Mouse (Mus musculus): ENCODE measurements at regions not wholly inside any gene's neighbourhood (a gene's known extent, or its start where the extent isn't known, plus 50 kb on each side); places are given as distances from the start of the nearest gene placed in this dataset.

- H3K79me2 ChIP-seq (ENCODE audit: control insufficient read depth, insufficient read depth, low read length, poor library complexity), result no peaks in the 10 kb centered on the region
- no peaks in the 10 kb centered on the region for H3K4me1 ChIP-seq (ENCODE audit: control insufficient read depth in 1 of 2, insufficient read depth in 2 of 2, low read length in 2 of 2)
- H3K27ac ChIP-seq (ENCODE audit: control insufficient read depth, low read depth, low read length), result no peak overlapping the region
- TF ChIP-seq USF1 (IDR thresholded peaks at IDR 0.05; ENCODE audit: low read depth, low read length), result no peak
- TF ChIP-seq HCFC1 (IDR thresholded peaks at IDR 0.05; ENCODE audit: low read depth, low read length), result no peak
- TF ChIP-seq ELF1 (IDR thresholded peaks at IDR 0.05; ENCODE audit: low read depth, low read length), result no peak
- no peak for TF ChIP-seq NELFE (IDR thresholded peaks at IDR 0.05; ENCODE audit: low read depth, low read length)
- no peak for TF ChIP-seq ETS1 (IDR thresholded peaks at IDR 0.05; ENCODE audit: low read depth, low read length)
- TF ChIP-seq UBTF (IDR thresholded peaks at IDR 0.05; ENCODE audit: borderline replicate concordance, insufficient read depth, low read depth, low read length), result no peak
- no peak for TF ChIP-seq NRF1 (IDR thresholded peaks at IDR 0.05; ENCODE audit: insufficient read depth, low read depth, low read length, poor library complexity, severe bottlenecking)
- TF ChIP-seq POLR2A (IDR thresholded peaks at IDR 0.05; ENCODE audit: control insufficient read depth in 1 of 2, insufficient read depth in 1 of 2, low read depth in 1 of 2, low read length in 2 of 2, poor library complexity in 1 of 2), result no peak
- no peak for TF ChIP-seq USF2 (IDR thresholded peaks at IDR 0.05; ENCODE audit: borderline replicate concordance in 1 of 2, insufficient read depth in 1 of 2, low read depth in 1 of 2, low read length in 2 of 2)
- TF ChIP-seq TCF12 (IDR thresholded peaks at IDR 0.05; ENCODE audit: low read depth, low read length), result no peak
- TF ChIP-seq ZC3H11A (IDR thresholded peaks at IDR 0.05; ENCODE audit: low read depth, low read length), result no peak
- no peak for TF ChIP-seq KAT2A (conservative IDR thresholded peaks at IDR 0.05; ENCODE audit: low read depth, low read length)
- no peak for TF ChIP-seq MAFK (IDR thresholded peaks at IDR 0.05; ENCODE audit: borderline replicate concordance, low read depth, low read length)
- TF ChIP-seq CHD2 (IDR thresholded peaks at IDR 0.05; ENCODE audit: low read length), result no peak
- TF ChIP-seq TAL1 (IDR thresholded peaks at IDR 0.05; ENCODE audit: low read length), result no peak
- TF ChIP-seq MEF2A (IDR thresholded peaks at IDR 0.05; ENCODE audit: extremely low read depth, insufficient replicate concordance, low read depth, low read length, poor library complexity, severe bottlenecking), result no peak
- no peak for TF ChIP-seq POLR2AphosphoS5 (IDR thresholded peaks at IDR 0.05; ENCODE audit: borderline replicate concordance, low read depth, low read length)
- TF ChIP-seq SMC3 (IDR thresholded peaks at IDR 0.05; ENCODE audit: low read depth, low read length), result no peak
- no peaks in the 10 kb centered on the region for H3K36me3 ChIP-seq (ENCODE audit: control insufficient read depth in 1 of 2, insufficient read depth in 2 of 2, low read length in 2 of 2)
- no peaks in the 10 kb centered on the region for H3K27me3 ChIP-seq (ENCODE audit: control insufficient read depth in 1 of 2, insufficient read depth in 2 of 2, low read length in 2 of 2)
- no peak overlapping the region for H3K4me3 ChIP-seq (ENCODE audit: control insufficient read depth in 1 of 2, insufficient read depth in 1 of 2, low read depth in 2 of 2, low read length in 2 of 2)
- no peak overlapping the region for H3K9ac ChIP-seq (ENCODE audit: control insufficient read depth, low read depth, low read length, poor library complexity, severe bottlenecking)
- DNase-seq (ENCODE audit: low read depth, low spot score), result no peak
- H3K9me3 ChIP-seq (replicated peaks; ENCODE audit: insufficient read depth, low read length), result no peaks in the 10 kb centered on the region
Observed at GRCm38 (mm10) chr2:161212322-161212882, 103.5 kb upstream of the Chd6 start.

GRCm38 (mm10) chr2:161196713-161197372 lies 88.0 kb upstream of the Chd6 start:
- no peak overlapping the region for H3K4me3 ChIP-seq (ENCODE audit: control insufficient read depth in 1 of 2, insufficient read depth in 1 of 2, low read depth in 2 of 2, low read length in 2 of 2)
- DNase-seq (ENCODE audit: low read depth, low spot score), result no peak
- no peaks in the 10 kb centered on the region for H3K36me3 ChIP-seq (ENCODE audit: control insufficient read depth in 1 of 2, insufficient read depth in 2 of 2, low read length in 2 of 2)
- no peak overlapping the region for H3K27ac ChIP-seq (ENCODE audit: control insufficient read depth, low read depth, low read length)
- no peaks in the 10 kb centered on the region for H3K27me3 ChIP-seq (ENCODE audit: control insufficient read depth in 1 of 2, insufficient read depth in 2 of 2, low read length in 2 of 2)
- H3K79me2 ChIP-seq (ENCODE audit: control insufficient read depth, insufficient read depth, low read length, poor library complexity), result no peaks in the 10 kb centered on the region
- H3K4me1 ChIP-seq (ENCODE audit: control insufficient read depth in 1 of 2, insufficient read depth in 2 of 2, low read length in 2 of 2), result no peaks in the 10 kb centered on the region
- no peaks in the 10 kb centered on the region for H3K9me3 ChIP-seq (replicated peaks; ENCODE audit: insufficient read depth, low read length)
- H3K9ac ChIP-seq (ENCODE audit: control insufficient read depth, low read depth, low read length, poor library complexity, severe bottlenecking), result no peak overlapping the region
- TF ChIP-seq POLR2AphosphoS5 (IDR thresholded peaks at IDR 0.05; ENCODE audit: borderline replicate concordance, low read depth, low read length), result no peak
- no peak for TF ChIP-seq ELF1 (IDR thresholded peaks at IDR 0.05; ENCODE audit: low read depth, low read length)
- no peak for TF ChIP-seq KAT2A (conservative IDR thresholded peaks at IDR 0.05; ENCODE audit: low read depth, low read length)
- no peak for TF ChIP-seq NELFE (IDR thresholded peaks at IDR 0.05; ENCODE audit: low read depth, low read length)
- TF ChIP-seq CHD2 (IDR thresholded peaks at IDR 0.05; ENCODE audit: low read length), result no peak
- no peak for TF ChIP-seq JUND (IDR thresholded peaks at IDR 0.05; ENCODE audit: low read depth, low read length)
- TF ChIP-seq MYC (IDR thresholded peaks at IDR 0.05; ENCODE audit: low read depth, low read length), result no peak
- TF ChIP-seq ZMIZ1 (IDR thresholded peaks at IDR 0.05; ENCODE audit: low read depth, low read length), result no peak
- no peak for TF ChIP-seq ZC3H11A (IDR thresholded peaks at IDR 0.05; ENCODE audit: low read depth, low read length)
- no peak for TF ChIP-seq POLR2A (IDR thresholded peaks at IDR 0.05; ENCODE audit: control insufficient read depth in 1 of 2, insufficient read depth in 1 of 2, low read depth in 1 of 2, low read length in 2 of 2, poor library complexity in 1 of 2)
- TF ChIP-seq ZKSCAN1 (IDR thresholded peaks at IDR 0.05; ENCODE audit: low read depth, low read length), result no peak
- TF ChIP-seq CTCF (IDR thresholded peaks at IDR 0.05 in 2 of 3, conservative IDR thresholded peaks at IDR 0.05 in 1 of 3; ENCODE audit: control insufficient read depth in 1 of 3, insufficient read depth in 1 of 3, low read depth in 2 of 3, low read length in 3 of 3, poor library complexity in 1 of 3, severe bottlenecking in 1 of 3), result no peak
- TF ChIP-seq TBP (IDR thresholded peaks at IDR 0.05; ENCODE audit: low read depth, low read length), result no peak
- no peak for TF ChIP-seq NRF1 (IDR thresholded peaks at IDR 0.05; ENCODE audit: insufficient read depth, low read depth, low read length, poor library complexity, severe bottlenecking)
